Mouse (Mus musculus): ENCODE measurements at regions not wholly inside any gene's neighbourhood (a gene's known extent, or its start where the extent isn't known, plus 50 kb on each side); places are given as distances from the start of the nearest gene placed in this dataset.

GRCm38 (mm10) chr3:38257076-38257842 lies 227.4 kb downstream of the Ankrd50 start:
- intact Hi-C loops (cut with DNase I): no loop called here

DNA sequence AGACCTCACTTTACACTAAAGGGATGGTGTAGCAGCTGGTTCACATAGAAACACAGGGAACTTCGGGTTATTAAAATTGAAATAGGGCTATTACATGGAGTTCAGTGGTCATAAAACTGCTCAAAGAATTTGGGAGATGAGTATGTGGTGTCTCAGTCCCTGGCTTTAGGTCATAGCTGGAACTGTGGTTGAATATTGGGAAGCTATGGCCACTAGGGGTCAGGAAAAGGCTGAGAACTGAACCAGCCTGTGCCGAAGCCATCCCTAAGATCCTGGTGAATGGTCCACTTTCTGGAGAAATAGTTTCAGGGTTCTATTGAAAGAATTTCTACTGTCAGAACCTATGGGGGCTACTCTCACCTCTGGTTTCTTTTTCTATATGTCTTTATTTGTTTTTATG lies 229.0 kb downstream of the Ankrd50 start:
- intact Hi-C loops (cut with DNase I): loop anchor here (2.0 kb wide), 1 partner anchor 593 kb away; no protein-coding TSS in a partner anchor

- intact Hi-C loops (cut with DNase I): loop anchor here (2.0 to 5.0 kb wide), 2 partner anchors 227 to 594 kb away; partner anchors contain the start of gene Ankrd50
These were observed 229.7 kb downstream of the Ankrd50 start for GRCm38 (mm10) chr3:38254896-38255295.

DNA sequence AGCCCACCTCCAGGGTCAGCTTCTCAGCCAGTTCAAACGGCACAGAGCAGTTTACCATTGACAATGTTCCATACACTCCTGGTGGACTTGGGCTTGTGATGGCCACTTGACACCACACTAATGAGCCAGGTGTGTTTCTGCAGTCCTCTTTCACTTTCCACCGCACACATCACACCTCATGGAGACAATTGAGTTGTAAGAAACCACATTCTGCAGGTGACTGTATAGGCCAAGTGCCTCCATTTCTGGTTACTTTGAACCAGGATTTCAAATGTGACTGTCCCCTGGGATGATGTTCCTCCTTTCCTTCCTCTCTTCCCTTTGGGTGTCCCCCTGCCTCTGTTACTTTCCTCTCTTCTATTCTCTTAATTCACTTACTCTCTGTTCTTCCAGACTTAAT lies 233.1 kb downstream of the Ankrd50 start:
- intact Hi-C loops (cut with DNase I): loop anchor here (5.0 kb wide), 1 partner anchor 231 kb away; the partner anchor contains the start of gene Ankrd50

DNA sequence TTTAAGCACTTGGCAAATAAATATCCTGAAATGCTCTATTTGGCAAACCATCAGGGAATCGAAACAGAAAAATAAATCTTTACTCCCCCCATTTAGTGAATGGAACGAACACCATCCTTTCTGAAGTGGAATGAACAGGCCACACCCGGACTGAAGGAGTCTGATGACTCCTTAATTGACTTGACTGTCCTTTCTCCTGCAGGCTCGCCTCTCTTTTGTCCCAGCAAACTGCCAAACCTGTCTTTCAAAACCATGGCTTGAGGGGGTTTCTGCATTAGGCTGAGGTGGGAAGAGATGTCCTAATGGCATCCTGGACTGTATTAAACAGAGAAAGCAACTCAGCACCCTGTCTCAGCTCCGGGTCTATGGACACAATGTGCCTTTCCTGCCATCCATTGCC lies 234.1 kb downstream of the Ankrd50 start:
- intact Hi-C loops (cut with DNase I): loop anchor here (5.0 kb wide), 1 partner anchor 232 kb away; the partner anchor contains the start of gene Ankrd50

DNA sequence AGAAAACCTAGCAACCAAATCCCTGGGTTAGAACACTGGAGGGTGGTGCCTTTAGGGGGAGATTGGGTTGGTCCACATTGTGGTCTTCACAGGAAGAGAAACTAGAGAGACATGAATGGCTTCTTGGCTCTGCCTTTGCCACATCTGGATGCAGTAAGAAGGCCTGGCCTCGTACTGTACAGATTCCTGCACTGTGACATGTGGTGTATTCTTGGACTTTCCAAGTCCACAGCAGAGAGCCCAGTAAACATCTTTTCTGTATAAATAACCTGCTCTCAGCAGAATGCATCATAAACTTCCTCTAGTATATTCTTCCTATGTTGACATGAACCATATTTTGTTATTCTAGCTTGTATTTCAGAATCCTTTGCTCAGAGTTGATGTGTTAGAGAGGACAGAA lies 235.7 kb downstream of the Ankrd50 start:
- intact Hi-C loops (cut with DNase I): no loop called here

GRCm38 (mm10) chr3:38246439-38246838 lies 238.2 kb downstream of the Ankrd50 start:
- intact Hi-C loops (cut with DNase I): no loop called here

DNA sequence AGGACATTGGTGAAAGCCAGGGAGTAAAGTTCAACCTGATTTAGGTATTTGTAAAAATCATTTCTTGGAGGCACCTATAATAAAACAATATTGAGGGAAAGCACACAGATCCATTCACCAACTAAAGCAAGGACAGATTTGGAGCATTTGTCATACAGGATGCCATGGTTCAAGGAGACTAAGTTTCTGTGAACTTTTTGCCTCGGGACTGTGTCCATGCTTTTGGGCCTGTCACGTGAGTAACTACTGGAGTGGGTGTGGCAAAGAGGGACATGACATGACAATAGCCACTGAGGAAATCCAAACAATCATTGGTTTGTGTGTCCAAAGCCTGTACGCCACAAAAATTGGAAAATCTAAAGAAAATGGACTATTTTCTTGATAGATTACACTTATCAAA lies 241.4 kb downstream of the Ankrd50 start:
- intact Hi-C loops (cut with DNase I): no loop called here

- intact Hi-C loops (cut with DNase I): no loop called here
These were observed 247.0 kb downstream of the Ankrd50 start for GRCm38 (mm10) chr3:38237616-38238015.

- intact Hi-C loops (cut with DNase I): no loop called here
These were observed 248.9 kb downstream of the Ankrd50 start for GRCm38 (mm10) chr3:38235736-38236083.

DNA sequence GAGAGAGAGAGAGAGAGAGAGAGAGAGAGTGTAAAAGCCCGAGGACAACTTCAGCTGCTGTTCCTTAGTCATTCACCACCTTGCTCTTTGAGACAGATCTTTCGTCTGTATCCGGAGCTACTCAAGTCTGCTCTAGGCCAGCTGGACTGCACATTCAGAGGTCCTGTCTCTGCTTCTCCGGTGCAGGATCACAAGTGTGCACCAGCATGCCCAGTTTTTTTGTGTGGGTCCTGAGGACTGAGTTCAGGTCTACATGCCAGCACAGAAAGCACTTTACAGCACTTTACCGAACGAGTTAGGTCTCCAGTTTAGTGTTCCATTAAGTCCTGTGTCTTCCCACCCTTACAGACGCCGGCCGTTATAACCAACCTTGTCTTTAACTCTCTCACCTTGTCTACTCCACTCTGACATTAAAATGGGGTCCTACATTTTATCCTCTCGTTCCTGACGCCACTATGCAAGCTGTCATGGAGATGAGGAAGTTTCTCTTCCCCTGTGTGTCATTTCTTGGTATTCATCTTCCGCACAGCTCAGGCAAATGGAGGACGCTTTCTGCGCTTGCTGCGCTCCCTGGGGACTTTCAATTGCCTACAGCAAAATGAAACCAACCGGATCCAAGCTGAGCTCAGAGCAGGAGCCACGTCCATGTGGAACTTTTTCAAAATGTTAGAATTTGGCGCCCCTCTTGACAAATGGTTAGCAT lies 249.5 kb downstream of the Ankrd50 start:
- intact Hi-C loops (cut with DNase I): no loop called here

GRCm38 (mm10) chr3:38234534-38234933 lies 250.1 kb downstream of the Ankrd50 start:
- intact Hi-C loops (cut with DNase I): no loop called here

DNA sequence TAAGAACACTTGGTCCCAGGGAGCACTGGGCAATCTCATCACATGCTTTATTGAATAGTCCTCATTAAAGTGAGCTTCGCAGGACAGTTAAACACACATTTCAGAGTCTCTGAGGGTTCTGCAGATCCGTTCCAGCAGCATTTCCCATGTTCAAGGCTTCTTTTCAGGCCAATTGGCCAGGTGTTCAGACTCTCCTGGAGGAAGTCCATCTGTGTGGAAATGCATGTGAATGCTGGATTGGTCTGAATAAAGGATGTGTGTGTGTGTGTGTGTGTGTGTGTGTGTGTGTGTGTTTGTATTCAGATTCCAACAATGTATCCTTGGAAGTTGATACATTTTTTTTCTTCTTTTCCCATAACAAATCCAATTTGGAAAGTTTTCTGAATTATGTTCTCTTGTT lies 250.6 kb downstream of the Ankrd50 start:
- intact Hi-C loops (cut with DNase I): no loop called here

DNA sequence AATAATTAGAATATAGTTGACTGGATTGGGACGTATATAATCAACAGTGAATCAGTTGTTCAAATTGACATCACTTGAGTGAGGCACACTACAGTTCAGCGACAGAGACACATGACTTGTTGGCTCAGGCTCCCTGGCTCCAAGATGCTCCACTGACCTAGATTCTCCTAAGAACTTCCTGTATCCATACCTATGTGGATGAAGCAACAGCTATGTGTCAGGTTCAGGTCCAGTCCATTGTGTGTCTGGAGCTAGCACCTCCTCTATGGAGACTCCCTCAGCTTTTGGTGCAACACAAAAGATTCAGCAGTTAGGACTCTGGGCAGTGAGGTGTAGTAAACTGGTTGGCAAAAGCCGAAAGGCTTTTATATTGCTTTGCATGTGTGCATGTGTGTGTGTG lies 251.6 kb downstream of the Ankrd50 start:
- intact Hi-C loops (cut with DNase I): no loop called here

GRCm38 (mm10) chr3:38232111-38233076 lies 252.2 kb downstream of the Ankrd50 start:
- intact Hi-C loops (cut with DNase I): no loop called here

- intact Hi-C loops (cut with DNase I): no loop called here
These were observed 253.1 kb downstream of the Ankrd50 start for GRCm38 (mm10) chr3:38231506-38231905.

DNA sequence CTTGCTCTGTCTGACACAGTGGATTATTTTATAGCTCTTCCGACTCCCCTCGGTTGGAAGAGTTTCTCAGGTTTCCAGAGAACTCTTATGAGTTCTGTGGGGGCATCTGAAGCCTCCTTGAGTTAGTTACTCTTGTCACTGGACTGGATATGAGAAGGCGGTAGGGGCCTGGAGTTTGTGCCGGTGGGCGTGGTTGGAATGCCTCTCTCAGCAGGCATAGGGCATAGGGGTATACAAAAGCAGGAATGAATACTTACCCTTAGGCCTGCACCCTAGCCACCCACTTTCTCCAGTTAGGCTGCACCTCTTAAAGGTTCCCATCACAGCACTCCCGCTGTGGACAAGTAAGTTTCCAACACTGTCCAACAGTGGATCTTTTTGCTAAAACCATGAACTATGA lies 253.8 kb downstream of the Ankrd50 start:
- intact Hi-C loops (cut with DNase I): no loop called here

DNA sequence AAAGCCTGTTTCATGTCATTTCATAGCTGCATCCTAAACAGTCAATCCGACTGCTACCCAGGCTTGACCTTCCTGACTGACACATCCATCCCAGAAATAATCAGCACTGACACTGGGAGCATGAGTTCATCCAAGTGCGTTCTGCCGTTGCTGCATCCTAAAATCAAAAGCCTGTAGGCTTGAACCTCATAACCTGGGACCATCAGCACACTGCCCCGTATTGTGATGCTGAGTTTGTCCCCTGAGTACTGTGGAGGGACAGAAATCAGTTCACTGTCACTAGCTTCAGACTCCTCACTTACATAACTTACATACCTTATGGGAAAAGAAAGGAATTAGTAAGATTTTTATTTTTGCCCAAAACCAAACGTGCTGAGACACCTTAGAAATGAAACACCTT lies 255.0 kb downstream of the Ankrd50 start:
- intact Hi-C loops (cut with DNase I): no loop called here

DNA sequence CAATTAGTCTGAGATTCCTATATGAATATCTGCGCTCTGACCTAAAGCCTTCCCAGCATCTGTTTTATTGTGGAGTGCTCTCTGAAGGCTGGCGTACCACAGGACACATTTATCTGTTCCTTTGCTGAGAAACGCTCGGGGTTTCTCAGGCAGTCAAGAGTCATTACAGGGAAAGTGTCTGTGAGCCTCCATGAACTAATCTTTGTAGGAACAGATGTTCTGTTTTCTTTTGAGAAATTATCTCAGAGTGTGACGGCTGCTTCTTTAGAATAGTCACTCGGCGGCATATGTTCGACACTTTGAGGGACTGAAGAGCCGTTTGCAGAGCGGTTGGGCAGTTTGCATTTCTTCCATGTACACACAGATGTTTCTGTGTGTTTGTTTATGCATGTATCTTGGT lies 255.6 kb downstream of the Ankrd50 start:
- intact Hi-C loops (cut with DNase I): no loop called here

GRCm38 (mm10) chr3:38227596-38227995 lies 257.0 kb downstream of the Ankrd50 start:
- intact Hi-C loops (cut with DNase I): loop anchor here (2.0 kb wide), 1 partner anchor 621 kb away; no protein-coding TSS in a partner anchor

- intact Hi-C loops (cut with DNase I): loop anchor here (2.0 kb wide), 1 partner anchor 622 kb away; no protein-coding TSS in a partner anchor
These were observed 257.5 kb downstream of the Ankrd50 start for GRCm38 (mm10) chr3:38227121-38227520.

Data from adrenal gland (tissue).